Mouse (Mus musculus) common myeloid progenitor, adult 5-6 weeks (primary cell): ENCODE results near the gene Mrps12. TPM values are rescaled to one million over a fixed set of nuclear protein-coding genes. Genes with fewer than 3 reads are reported as not detected.

ENCODE experiments used
- ATAC-seq: replicated peaks from 2 replicates; pipeline ENCODE4 v1.8.0; 2016; ENCODE audit warnings: low read depth, mild to moderate bottlenecking, moderate TSS enrichment, inconsistent platforms; ENCODE audit not compliant: poor library complexity, severe bottlenecking
- total RNA-seq: library from RNA; stranded (forward); fragments of 200-1000, 187-1606 nt; gene quantifications from 2 replicates; pipeline ENCODE4 v1.2.3, GENCODE M21; 2017

Gene Mrps12
- 37.4 and 42.2 TPM in 2 replicates for total RNA-seq

DNA sequence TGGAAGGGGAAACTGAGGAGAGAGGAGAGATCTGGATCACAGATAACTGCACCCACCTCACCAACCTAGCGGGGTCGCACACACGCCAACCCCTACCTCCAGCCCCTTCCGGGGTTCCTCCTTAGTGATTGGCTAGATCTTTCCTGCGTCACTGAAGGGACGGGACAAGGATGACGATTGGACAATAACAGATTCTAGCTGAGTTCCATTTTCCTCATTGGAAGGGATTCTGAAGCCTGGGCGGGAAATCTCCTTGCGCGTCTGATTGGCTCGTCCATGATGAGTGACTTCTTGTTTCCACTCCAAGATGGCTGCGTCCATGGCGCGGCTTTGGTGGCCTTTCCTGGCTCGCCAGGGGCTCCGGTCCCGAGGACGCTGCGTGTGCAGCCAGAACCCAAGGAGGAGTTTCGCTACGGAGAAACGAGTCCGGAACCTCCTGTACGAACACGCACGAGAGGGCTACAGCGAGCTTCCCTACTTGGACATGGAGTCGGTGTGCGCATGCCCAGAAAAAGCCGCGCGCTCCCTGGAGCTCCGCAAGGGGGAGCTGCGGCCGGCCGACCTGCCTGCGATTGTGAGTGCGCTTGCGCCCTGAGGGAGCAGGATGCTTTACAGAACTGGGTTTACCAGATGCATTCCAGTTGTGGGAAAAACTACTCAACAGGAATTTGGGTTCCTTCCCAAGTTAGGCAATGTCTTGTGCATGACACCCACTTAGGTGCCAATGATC lies at the start of gene Mrps12, which contains the start of gene Sars2:
Gene Mrps12, minus strand, starts transcription at position 112 of the 730 bp plus-strand sequence.
Gene Sars2, plus strand, starts transcription at position 284 of the 730 bp plus-strand sequence.
- peak; percentile 95 for ATAC-seq

DNA sequence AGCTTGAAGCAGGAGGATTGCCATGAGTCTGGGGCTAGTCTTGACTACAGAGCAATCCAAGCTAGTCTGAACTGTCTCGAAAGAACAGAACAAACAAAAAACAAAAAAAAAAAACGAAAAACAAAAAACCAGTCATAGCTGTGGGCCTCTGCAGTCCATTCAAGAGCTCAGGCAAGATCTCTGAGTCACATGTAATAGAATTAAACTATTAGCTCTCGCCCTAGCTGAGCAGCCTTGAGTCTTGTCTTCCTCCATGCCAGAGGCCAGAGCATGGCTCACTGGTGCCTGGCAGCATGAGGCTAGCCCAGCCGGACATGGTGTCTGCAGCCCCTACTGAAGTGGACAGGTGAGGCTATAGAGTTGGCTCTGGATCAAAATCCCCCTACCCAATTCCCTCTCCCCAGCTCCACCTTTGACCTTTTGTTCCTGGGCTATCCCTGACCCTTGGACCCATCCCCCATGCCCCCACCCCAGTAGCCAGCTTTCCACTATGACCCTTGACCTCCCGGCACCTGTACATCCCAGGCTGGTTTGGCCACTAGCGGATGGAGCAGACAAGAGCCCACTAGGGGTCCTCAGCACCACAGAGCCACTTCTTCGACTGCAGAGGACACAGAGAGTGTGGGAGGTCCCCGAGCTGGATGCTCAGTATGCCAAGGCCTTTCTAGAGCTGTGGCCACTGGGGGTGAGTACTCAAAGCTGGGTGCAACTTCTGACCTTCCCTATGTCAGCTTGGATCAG lies 48.6 kb upstream of the Mrps12 start:
- ATAC-seq: no peak

DNA sequence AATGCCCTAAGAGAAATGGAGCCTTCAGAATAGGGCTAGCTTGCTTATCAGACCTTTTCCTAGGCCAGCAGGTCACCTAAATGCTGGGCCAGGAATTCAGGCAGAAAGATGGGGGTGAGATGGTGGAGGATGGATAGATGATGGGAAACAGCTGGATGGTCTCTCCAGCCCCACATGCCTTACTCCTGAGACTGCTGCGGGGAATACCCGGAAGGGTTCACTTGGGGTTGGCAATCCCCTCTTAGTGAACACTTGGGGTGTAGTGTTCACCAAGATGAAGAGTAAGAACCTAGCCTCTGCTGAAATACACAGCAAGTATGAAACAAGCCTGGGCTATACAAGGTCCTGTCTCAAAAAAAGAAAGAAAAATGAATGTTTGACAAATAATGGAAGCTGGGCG lies 47.6 kb upstream of the Mrps12 start:
- no peak for ATAC-seq

DNA sequence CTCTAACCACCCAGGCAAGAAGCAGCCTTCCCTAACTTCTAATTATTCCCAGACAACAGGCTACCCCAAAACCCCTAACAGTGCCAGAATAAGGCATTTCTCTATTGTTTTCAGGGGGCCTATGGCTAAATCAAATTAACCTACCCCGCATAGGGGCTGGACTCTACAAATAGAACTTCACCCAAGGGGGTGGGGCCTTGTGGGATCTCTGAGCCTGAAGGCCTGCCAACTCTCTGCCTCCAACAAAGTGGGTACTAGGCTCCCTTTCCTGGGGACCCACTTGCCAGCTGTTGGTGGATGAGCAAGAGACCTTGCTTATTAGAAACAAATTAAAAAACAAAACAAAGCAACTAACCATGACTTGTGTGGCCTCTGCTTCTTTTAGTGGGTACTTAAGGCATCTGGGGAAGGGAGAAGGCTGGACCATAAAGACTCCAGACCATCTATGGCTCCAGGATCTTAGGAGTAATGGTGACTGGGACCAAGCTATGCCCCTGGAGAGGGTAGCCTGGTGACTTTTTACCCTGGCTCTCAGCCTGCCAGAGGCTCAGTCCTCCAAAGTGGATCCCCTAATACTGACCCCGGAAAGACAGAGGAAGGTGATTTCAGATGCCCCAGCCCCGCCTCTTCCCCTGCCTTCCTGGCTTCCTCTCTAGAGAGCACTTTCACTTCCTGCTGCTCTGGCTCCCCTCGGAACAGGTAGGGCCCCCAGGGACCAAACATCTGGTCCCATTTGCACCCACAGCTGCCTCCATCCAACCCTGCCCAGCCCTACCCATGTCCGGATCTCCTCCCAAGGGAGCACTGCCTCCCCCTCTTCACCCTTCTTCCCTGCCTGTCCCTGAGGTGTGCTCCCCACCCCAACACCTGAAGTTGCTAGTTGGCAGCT lies 46.9 kb upstream of the Mrps12 start, which contains the start of gene Rinl:
Gene Rinl, plus strand, starts transcription at position 663 of the 889 bp plus-strand sequence.
- peak; percentile 33 for ATAC-seq

DNA sequence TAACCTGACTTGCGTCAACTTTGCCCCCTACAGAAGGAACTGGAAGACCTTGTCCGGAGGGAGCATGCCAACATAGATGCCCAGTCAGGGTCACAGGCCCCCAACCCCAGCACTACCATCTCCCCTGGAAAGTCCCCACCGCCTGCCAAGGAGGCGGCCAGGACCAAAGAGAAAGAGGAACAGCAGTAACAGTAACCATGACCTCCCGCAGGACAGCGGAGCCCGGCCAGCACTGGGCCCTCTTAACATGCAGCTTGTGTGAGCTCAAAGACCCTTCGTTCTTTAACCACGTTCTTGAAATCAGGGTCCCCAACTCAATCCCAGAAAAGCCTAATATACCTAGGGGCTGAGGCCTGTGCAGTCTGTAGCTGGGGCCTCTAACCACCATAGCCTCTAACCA lies 46.3 kb upstream of the Mrps12 start:
- ATAC-seq: no peak

DNA sequence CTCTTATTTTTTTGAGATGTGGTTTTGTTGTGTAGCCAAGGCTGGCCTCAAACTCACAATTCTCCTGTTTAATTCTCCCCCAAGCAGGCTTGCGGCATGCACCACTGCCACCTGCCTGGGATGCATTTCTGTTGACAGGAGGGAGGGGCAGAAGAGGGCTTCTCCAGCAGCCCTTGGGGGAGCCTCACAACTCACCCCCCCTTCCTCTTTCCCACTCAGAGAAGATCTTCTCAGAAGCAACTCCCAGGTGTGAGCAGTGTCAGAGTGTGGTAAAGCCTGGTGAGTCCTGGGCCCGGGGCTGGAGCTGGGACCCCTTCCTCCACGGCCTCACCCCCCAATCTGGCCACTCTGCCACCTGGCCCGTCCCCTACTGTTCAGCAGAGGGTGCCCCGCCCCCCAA lies 43.5 kb upstream of the Mrps12 start:
- no peak for ATAC-seq

DNA sequence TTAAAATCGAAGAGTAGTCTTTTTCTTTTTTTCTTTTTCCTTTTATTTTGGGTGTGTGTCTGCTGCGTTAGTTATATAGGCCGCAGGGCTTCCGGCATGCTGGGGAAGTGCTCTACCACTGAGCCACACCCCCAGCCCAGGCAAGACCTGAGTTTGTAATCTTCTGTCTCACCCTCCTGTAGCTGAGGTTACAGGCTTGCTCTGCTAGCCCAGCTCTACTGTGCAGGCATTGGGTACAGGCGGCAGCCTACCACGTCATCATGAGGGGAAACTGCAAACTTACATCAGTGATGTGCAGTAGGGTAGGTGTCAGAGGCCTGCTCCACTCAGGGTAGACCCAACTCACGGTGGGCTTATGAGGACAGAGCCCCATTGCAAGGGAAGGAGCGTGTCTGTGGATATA lies 39.6 kb upstream of the Mrps12 start:
- ATAC-seq: peak; percentile 79

DNA sequence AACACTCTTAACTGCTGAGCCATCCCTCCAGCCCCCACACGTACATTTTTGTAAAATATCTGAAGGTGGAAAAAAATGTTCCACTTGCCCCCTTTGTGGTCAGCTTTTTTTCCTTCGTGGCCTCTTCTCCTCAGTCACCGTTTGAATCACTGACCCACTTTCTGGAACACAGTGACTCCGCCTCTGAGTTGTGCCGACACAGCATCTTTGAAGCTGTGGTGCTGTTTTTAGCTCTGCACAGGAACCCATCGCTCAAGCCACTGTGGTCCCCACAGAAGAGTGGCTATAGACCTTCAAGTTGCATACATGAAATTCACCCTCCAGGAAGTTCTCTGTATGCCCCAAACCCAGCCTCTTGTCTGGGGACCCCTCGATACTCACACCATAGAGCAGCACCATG lies 39.2 kb upstream of the Mrps12 start:
- ATAC-seq: peak; percentile 46

DNA sequence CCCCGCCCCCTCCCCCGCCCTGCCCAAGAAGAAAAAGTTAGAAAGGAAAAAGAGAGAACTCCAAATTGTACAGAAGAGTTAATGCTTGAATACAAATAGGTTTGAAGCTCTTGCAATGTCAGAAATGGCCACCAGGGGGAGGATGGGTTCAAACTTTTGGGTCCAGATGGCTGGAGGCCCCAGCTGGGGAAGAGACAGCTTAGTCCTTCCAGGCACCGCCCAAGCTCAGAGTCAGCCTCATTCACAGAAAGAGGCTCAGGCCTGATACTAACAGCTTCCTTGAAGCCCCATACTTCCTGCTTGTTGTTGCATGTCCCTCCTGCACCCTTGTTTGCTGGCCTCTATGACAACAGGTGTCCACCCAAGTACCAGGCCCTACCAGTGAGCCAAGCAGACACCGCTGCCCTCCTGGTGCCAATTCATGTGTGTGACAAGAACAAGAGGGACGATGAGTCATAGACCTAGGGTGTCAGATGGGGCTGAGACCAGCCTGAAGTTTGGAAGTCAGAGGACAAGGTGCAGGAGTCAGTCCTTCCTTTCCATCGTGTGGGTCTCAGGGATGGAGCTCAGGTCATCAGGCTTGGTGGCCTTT lies 38.5 kb upstream of the Mrps12 start:
- peak; percentile 63 for ATAC-seq

DNA sequence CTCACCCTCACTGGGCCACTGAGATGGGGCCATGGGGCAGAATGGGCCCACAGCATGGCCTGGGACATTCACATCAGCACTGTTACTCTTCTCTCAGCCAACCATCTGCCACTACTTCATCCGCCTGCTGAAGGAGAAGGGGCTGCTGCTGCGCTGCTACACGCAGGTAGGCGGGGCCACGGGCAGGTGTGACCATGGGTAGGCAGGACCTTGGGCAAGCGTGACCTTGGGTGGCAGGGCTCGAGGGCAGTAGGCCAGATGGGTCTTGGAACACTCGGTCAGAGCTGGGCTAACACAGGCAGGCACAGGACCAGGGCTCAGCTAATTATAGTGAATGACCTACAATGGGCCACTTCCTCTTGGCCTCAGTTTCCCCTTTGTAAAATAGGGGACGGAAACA lies 37.2 kb upstream of the Mrps12 start:
- ATAC-seq: no peak

DNA sequence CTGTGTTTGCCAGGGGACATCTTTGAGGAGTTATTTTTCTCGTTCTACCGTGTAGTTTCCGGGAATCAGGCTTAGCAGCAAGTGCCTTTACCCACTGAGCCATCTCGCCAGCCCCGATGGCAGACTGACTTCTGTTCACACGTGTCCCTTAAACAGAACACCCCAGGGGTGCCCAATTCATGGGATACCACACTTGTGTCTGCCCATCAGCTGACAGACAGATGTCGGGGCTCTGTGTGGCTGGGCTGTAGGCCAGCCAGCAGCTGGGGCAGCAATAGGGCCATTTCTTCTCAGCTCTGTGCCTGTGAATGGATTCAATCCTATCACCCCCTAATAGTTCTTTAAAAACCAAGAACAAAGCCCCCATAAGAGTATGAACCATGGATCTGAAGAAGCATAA lies 33.5 kb upstream of the Mrps12 start:
- no peak for ATAC-seq

DNA sequence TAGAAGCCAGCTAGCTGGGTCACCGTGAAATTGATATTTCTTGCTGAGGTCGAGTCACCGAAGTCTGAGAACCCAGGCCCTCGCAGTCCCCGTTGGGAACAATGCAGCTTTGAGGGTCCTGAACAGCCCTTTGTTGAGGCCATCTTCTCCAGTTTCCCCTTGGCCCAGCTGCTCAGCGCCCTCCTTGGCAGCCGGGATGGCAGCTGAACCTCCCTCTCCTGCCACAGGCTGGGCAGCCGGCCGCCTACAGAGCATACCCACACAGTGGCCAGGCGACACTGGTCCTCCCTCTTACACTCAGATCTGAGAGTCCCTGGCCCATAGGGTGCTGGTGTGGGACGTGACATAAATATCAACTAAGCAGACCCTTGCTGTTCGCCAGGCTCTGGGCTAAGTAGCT lies 32.5 kb upstream of the Mrps12 start:
- ATAC-seq: no peak

DNA sequence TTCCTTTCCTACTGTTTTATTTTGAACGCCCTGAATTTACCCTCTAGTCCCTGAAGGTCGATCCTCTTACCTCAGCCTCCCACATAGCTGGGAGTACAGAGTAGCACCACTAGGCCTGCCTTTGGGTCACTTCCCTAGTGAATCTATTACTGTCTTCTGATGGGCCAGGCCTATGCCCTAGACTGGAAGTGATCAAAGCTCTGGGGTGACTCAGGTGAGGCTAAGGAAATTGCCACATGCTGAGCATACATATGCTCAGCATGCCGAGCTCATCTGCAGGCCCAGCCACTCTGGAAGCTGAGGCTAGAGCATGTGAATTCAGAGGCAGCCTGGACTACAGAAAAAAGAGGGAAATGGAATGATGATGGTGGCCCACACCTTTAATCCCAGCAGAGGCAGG lies 31.5 kb upstream of the Mrps12 start:
- no peak for ATAC-seq

DNA sequence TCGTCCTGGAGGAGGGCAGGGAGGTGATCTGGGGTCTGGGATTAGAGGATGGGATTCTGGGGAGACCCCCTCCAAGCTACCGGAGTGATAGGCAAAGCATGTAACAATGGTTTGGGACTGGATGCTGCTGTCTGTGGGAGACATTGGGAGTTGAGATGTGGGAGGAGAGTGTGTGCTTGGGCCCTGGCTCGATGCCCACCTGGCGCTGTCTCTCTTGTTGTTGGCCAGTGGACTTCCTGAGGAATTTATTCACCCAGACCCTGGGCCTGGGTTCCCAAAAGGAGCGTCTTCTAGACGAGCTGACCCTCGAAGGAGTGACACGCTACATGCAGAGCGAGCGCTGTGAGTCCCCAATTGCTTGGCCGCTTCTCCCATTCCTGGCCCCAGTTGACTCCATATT lies 30.2 kb upstream of the Mrps12 start:
- ATAC-seq: no peak

DNA sequence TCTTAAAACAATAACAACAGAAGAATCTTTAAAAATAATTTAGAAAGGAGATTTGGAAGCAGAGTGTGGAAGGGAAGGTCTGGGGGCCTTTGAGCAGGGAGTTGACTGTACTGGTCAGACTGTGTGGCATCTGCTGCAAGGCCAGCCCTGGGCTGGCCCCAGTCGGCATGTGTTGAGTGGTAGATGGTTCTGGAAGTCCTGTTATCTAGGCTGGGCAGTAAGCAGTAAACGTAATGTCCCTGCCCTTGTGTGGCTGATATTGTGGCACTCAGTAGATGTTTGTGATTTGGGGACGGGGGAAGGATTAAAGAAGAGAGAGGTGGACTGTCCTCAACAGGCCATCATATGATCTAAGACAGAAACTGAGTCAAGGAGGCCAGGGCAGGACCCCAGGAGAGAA lies 28.7 kb upstream of the Mrps12 start:
- no peak for ATAC-seq

DNA sequence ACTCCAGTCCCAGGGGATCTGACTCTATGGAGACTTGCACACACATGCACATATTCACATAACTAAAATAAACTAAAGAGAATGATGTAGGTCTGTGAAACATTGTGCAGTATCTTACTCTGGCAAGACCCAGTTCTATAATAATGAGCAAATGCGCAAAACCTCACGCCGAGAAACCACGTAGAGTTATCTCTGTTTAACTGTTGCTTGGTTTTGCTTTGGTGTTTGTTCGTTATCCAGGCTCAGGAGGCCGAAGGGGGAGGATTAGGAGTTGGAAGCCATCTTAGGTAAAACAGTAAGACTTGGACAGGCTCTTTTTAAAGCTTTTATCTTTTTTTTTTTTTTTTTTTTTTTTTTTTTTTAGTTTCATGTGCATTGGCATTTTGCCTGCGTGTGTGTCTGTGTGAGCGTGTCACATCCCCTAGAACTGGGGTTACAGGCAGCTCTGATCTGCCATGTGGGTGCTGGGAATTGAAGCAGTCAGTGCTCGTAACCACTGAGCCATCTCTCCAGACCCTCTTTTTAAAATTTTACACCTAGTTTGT lies 27.9 kb upstream of the Mrps12 start:
- ATAC-seq: no peak

DNA sequence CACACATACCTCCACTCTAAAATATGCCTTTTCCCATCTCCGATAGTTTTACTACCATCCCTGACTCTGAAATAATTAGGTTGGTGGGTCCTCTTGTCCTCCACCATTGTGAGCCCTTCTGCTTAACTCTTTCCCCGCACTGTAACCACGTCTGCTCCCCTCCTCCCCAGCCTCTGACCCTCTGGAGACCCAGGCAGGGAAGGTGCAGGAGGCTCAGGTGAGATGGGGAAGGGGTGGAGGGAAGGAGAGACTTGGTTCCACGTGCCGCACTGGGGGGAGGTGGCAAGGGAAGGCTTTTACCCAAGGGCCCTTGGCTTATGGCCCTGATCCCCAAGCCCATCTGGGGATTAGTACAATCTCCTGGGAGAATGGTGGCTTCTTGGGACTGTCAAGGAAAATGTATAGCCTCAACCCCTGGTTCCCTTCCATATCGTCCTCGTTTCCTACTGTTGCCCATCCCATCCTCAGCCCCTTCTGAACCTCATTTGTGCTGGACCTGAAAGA lies 25.9 kb upstream of the Mrps12 start, which contains the start of gene Nfkbib:
Gene Nfkbib, minus strand, starts transcription at position 51 of the 504 bp plus-strand sequence.
- no peak for ATAC-seq

DNA sequence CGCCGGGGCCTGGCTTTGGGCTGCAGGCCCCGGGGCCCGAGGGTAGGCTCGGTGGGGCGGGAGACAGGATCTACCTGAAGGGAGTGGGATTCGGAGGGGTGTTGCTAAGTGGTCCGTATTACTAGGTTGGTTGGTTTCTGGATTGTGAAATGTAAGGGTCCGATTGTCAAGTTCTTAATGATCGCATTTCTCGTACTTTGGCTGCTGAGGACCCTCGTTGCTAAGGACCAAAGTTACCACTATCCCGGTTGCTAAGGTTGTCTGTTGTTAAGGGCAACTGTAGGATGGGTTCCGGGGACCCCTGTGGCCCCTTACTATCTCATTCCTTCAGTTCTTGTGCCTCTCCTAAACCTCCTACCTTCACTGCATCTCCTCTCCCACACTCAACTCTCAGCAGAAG lies 25.3 kb upstream of the Mrps12 start:
- no peak for ATAC-seq

DNA sequence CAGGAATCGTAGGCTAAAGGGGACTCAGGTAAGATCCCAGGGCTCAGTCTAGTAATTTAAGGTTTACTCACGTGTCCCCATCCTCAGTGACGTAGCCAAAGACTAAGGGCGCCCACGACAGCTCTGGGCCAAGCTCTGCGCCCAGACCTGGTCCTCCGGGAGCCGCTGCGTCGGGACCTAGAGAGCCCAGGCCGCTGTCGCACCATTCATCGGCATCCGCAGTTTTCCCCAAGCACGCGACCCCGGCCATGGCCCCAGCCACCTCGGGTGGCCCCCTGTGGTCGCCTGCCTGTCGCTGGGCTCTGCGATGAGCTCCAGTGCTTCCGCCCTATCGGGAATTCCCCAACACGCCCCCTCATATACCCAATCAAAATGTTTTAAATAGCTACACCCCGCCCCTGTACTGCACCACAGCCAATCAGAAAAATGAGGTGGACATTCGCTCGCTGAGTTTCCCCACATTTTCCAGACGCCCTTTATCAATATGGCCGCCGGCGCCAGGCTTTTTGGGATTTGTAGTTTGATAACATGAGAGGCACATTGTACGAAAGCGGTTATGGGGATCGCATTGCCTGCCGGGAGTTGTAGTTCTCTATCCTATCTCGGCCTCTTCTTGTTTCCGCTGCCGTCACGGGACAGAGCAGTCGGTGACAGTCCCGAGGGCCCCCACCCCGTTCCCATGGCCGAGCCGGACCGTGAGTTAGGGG lies 24.7 kb upstream of the Mrps12 start, which contains the start of gene Sirt2:
Gene Sirt2, plus strand, starts transcription at position 563 of the 707 bp plus-strand sequence.
- ATAC-seq: peak; percentile 92
